Mouse (Mus musculus) erythroid progenitor cell, adult 5-6 weeks (primary cell): ENCODE results near the gene Olfr1122. TPM values are rescaled to one million over a fixed set of nuclear protein-coding genes. Genes with fewer than 3 reads are reported as not detected.
"Not testable (repeated sequence)": the region's sequence is repeated elsewhere in the genome, so short reads cannot be mapped to it uniquely, and the experiment has no call there.

Experiments
- ATAC-seq: replicated peaks from 2 replicates; pipeline ENCODE4 v1.8.0; 2016; ENCODE audit warnings: moderate number of reproducible peaks, mild to moderate bottlenecking, moderate TSS enrichment, inconsistent platforms; ENCODE audit not compliant: poor library complexity, low FRiP score, severe bottlenecking
- total RNA-seq, 2 experiments: library from RNA; stranded (forward) in 1 of 2; stranded (reverse) in 1 of 2; fragments of 150-400 nt in 1 of 2; fragments of 186-747, 209-891 nt in 1 of 2; gene quantifications; 2 replicates each; pipeline versions ENCODE4 v1.2.3 to v1.2.4; 2015 to 2017; ENCODE audit warnings: low replicate concordance in 2 of 2

Olfr1122 gene
- total RNA-seq (2015; ENCODE audit: low replicate concordance) (not detected in 2 replicates), total RNA-seq (2017; ENCODE audit: low replicate concordance) (not detected in 2 replicates)

DNA sequence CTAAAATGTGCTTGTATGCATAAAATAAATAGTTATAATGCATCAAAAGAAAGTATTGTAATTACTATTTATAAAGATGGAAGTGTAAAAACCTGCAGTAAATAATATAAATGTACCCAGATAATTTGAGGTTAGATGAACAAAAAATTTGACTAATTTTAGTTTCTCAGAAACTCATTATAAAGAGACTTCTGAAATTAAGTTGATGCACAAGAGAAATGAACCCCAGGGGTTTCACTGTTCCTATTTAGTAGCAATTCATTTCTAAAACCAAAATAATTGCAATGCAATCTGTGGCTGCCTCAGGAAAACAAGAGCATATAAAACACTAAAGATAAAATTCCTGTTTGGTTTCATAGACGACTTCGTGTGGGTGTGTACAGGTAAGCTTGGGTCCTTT, at the start of gene Olfr1122:
TSS of gene Olfr1122 (plus strand) at position 301 of the 400 bp plus-strand sequence.
- no peak for ATAC-seq

DNA sequence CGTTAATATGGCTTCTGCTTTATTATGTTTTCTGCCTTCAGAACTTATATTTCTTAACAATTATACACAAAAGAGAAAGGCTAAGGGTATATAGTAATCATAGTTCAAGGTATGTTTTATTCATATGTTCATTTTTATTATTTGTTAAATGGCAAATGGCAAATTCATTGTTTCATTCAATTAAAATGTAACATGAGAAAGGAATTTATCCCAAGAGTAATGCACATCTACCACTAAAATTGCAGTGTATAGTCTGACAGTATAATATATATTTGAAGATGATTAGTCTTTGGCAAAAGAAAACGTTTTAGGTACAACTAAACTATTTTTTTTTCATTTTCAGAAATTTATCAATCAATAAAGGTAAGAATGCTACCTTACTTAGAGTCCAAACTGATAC, 31.1 kb upstream of the Olfr1122 start, which contains the start of gene Olfr1120:
TSS of gene Olfr1120 (plus strand) at position 301 of the 400 bp plus-strand sequence.
- ATAC-seq, result no peak

DNA sequence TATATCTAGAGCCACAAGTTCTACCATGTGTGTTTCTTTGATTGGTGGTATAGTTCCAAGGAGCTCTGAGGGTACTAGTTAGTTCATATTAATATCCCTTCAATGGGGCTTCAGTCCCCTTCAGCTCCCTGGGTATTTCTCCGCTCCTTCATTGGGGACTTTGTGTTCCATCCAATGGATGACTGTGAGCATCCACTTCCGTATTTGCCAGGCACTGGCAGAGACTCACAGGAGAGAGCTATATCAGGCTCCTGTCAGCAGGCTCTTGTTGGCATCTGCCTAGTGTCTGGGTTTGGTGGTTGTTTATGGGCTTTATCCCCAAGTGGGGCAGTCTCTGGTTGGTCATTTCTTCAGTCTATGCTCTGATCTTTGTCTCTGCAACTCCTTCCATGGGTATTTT, 25.5 kb upstream of the Olfr1122 start:
- ATAC-seq, result not testable (repeated sequence)

DNA sequence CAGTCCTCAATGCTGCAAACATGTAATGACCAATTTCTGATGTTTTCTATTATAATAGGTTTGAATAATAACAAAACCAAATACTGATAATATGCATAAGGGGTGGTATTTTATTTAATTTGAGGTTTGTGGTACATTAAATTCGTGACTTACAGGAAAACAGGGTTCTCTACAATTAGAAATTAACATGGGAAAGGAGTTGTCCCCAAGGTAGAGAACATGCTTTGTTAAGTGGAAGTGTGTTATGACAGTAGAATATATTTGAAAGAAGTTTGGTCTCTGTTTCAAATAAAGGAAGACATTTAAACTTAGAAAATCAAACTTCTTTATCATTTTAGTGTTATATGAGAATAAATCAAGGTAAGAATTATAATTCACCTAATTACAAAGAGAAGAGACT, 16.1 kb upstream of the Olfr1122 start, which contains the start of gene Olfr1121:
TSS of gene Olfr1121 (plus strand) at position 301 of the 400 bp plus-strand sequence.
- no peak for ATAC-seq

DNA sequence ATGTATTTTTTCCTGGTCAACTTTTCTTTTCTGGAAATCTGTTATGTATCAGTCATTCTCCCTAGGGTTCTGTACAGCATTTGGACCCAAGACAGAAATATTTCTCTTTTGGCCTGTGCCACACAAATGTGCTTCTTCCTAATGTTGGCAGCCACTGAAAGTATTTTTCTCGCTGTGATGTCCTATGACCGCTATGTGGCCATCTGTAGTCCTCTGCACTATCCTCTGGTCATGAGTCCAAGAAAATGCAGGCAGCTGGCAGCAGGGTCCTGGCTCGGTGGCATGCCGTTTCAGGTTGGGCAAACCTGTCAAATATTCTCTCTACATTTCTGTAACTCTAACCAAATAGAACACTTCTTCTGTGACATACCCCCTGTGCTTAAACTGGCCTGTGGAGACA, 13.9 kb upstream of the Olfr1122 start:
- ATAC-seq, result no peak

DNA sequence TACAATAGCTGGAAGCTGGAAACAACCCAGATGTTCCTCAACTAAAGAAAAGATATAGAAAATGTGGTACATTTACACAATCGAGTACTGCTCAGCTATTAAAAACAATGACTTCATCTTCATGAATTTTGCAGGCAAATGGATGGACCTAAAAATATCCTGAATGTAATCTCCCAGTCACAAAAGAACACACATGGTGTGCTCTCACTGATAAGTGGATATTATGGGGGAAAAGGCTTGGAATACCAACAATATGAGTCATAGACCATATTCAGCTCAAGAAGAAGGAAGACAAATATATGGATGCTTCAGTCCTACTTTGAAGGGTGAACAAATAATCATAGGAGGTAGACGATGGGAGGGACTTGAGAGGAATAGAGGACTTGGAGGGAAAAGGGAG, 1.7 kb upstream of the Olfr1122 start:
- ATAC-seq, result no peak

DNA sequence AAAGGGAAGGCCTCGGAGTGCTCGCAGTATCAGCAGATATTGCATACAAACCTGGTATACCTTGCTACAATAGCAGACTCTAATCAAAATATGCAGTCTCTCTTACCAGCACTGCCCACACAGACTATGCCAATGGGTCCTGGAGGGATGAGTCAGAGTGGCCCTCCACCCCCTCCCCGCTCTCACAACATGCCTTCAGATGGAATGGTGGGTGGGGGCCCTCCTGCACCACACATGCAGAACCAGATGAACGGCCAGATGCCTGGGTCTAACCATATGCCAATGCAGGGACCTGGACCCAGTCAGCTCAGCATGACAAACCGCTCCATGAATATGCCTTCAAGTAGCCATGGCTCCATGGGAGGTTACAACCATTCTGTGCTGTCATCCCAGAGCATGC, 8.0 kb downstream of the Olfr1122 start:
- ATAC-seq, result not testable (repeated sequence)

DNA sequence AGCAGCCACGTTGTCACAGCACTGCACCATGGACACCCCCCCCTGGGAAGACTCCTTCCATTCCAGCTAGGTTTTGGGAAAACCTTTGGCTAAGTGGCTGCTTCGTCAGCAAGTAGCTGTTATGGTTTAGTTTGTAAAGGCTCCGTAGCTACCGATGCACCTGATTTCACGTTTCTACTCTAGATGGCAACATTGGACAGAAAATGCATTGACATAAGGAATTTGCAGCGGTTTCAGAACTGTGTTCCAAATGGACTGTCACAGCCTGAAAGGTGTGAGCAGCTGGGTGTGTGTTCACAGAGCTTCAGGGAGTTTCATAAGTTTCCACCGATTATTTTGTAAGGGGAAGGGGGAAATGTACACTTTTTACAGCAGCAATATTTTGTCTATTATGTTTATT, 9.0 kb downstream of the Olfr1122 start:
- ATAC-seq, result not testable (repeated sequence)

DNA sequence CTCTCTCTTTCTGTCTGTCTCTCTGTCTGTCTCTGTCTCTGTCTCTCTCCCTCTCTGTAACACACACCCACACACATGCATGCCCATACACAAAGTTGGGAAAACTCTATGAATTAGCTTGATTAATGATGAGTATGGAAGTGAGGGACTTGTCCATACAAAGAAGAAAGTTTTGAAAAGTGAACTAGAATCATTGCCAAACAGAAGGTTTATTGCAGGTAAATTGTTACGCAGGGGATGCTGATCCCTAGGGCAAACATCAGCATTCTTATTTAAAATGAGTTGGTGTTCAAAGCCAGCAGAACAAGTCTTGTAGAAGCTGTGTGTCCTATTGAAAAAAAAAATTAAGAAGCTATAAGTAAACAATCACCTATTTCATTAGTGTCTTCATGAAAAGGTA, 30.7 kb downstream of the Olfr1122 start, which contains the start of gene Olfr1123:
TSS of gene Olfr1123 (plus strand) at position 301 of the 400 bp plus-strand sequence.
- ATAC-seq, result no peak

DNA sequence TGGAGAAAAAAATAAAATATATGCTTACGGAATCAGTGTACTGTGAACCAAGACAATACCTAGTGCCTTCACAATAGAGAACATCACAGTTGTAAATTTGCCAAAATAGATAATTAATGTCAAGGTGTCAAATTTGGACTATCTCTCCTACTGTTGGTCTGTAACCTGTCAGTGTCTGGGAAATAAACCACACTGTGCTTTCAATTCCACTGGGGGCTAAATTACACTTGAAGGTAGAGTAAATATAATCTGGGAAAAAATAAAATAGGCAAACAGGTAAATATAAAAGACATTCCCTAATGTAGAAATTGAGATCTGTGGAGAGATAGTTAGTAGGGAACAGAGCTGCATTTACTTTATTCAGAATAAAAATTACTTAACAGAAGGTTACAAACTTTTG, 44.3 kb downstream of the Olfr1122 start, which contains the start of gene Olfr1124:
TSS of gene Olfr1124 (plus strand) at position 301 of the 400 bp plus-strand sequence.
- ATAC-seq, result no peak

DNA sequence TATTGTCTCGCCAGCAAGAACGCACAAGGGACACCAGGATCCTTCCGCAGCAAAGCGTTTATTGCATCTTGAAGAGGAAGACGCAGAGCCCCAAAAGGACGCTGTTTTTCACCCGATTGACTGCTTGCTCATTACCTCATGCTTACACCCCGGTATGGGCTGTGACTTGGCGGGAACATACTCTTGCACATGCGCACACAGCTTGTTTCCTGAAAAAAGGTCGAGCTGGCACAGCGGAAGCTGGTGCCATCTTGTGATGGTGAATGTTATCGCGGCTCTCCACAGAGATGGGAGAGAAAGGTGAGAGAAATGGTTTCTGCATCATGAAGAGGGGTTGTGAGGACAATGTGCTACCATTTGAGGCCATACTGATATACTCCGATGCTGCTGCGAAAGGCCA, 52.1 kb downstream of the Olfr1122 start:
- ATAC-seq, result no peak

Other genes with a start within 250 kb of the Olfr1122 start
- gene Olfr1110, start 245.5 kb upstream of the Olfr1122 start, total RNA-seq (2015; ENCODE audit: low replicate concordance), result not detected in 2 replicates
- gene Olfr1110, start 245.5 kb upstream of the Olfr1122 start, total RNA-seq (2017; ENCODE audit: low replicate concordance), result not detected in 2 replicates
- gene Olfr1111, start 233.2 kb upstream of the Olfr1122 start, total RNA-seq (2015; ENCODE audit: low replicate concordance), result not detected in 2 replicates
- gene Olfr1111, start 233.2 kb upstream of the Olfr1122 start, total RNA-seq (2017; ENCODE audit: low replicate concordance), result not detected in 2 replicates
- not detected in 2 replicates for gene Olfr1112, start 198.1 kb upstream of the Olfr1122 start, total RNA-seq (2015; ENCODE audit: low replicate concordance)
- not detected in 2 replicates for gene Olfr1112, start 198.1 kb upstream of the Olfr1122 start, total RNA-seq (2017; ENCODE audit: low replicate concordance)
- gene Olfr1113, start 176.9 kb upstream of the Olfr1122 start, total RNA-seq (2015; ENCODE audit: low replicate concordance), result not detected in 2 replicates
- not detected in 2 replicates for gene Olfr1113, start 176.9 kb upstream of the Olfr1122 start, total RNA-seq (2017; ENCODE audit: low replicate concordance)
- not detected in 2 replicates for gene Olfr1115, start 137.8 kb upstream of the Olfr1122 start, total RNA-seq (2015; ENCODE audit: low replicate concordance)
- not detected in 2 replicates for gene Olfr1115, start 137.8 kb upstream of the Olfr1122 start, total RNA-seq (2017; ENCODE audit: low replicate concordance)
- not detected in 2 replicates for gene Olfr1116, start 118.3 kb upstream of the Olfr1122 start, total RNA-seq (2015; ENCODE audit: low replicate concordance)
- gene Olfr1116, start 118.3 kb upstream of the Olfr1122 start, total RNA-seq (2017; ENCODE audit: low replicate concordance), result not detected in 2 replicates
- gene Olfr1118, start 78.3 kb upstream of the Olfr1122 start, total RNA-seq (2015; ENCODE audit: low replicate concordance), result not detected in 2 replicates
- gene Olfr1118, start 78.3 kb upstream of the Olfr1122 start, total RNA-seq (2017; ENCODE audit: low replicate concordance), result not detected in 2 replicates
- gene Olfr1120, start 31.0 kb upstream of the Olfr1122 start, total RNA-seq (2015; ENCODE audit: low replicate concordance), result not detected in 2 replicates
- gene Olfr1120, start 31.0 kb upstream of the Olfr1122 start, total RNA-seq (2017; ENCODE audit: low replicate concordance), result not detected in 2 replicates
- not detected in 2 replicates for gene Olfr1121, start 16.0 kb upstream of the Olfr1122 start, total RNA-seq (2015; ENCODE audit: low replicate concordance)
- gene Olfr1121, start 16.0 kb upstream of the Olfr1122 start, total RNA-seq (2017; ENCODE audit: low replicate concordance), result not detected in 2 replicates
- gene Olfr1123, start 30.8 kb downstream of the Olfr1122 start, total RNA-seq (2015; ENCODE audit: low replicate concordance), result not detected in 2 replicates
- not detected in 2 replicates for gene Olfr1123, start 30.8 kb downstream of the Olfr1122 start, total RNA-seq (2017; ENCODE audit: low replicate concordance)
- not detected in 2 replicates for gene Olfr1124, start 44.4 kb downstream of the Olfr1122 start, total RNA-seq (2015; ENCODE audit: low replicate concordance)
- not detected in 2 replicates for gene Olfr1124, start 44.4 kb downstream of the Olfr1122 start, total RNA-seq (2017; ENCODE audit: low replicate concordance)
- gene Olfr1126, start 68.1 kb downstream of the Olfr1122 start, total RNA-seq (2015; ENCODE audit: low replicate concordance), result not detected in 2 replicates
- gene Olfr1126, start 68.1 kb downstream of the Olfr1122 start, total RNA-seq (2017; ENCODE audit: low replicate concordance), result not detected in 2 replicates
- gene Pramel7, start 111.2 kb downstream of the Olfr1122 start, total RNA-seq (2015; ENCODE audit: low replicate concordance), result not detected in 2 replicates
- not detected in 2 replicates for gene Pramel7, start 111.2 kb downstream of the Olfr1122 start, total RNA-seq (2017; ENCODE audit: low replicate concordance)
- gene Pramel6, start 120.7 kb downstream of the Olfr1122 start, total RNA-seq (2015; ENCODE audit: low replicate concordance), result not detected in 2 replicates
- gene Pramel6, start 120.7 kb downstream of the Olfr1122 start, total RNA-seq (2017; ENCODE audit: low replicate concordance), result not detected in 2 replicates
- gene Olfr153, start 145.9 kb downstream of the Olfr1122 start, total RNA-seq (2015; ENCODE audit: low replicate concordance), result not detected in 2 replicates
- not detected in 2 replicates for gene Olfr153, start 145.9 kb downstream of the Olfr1122 start, total RNA-seq (2017; ENCODE audit: low replicate concordance)
- not detected in 2 replicates for gene Olfr1128, start 159.7 kb downstream of the Olfr1122 start, total RNA-seq (2015; ENCODE audit: low replicate concordance)
- not detected in 2 replicates for gene Olfr1128, start 159.7 kb downstream of the Olfr1122 start, total RNA-seq (2017; ENCODE audit: low replicate concordance)
- not detected in 2 replicates for gene Olfr1129, start 188.1 kb downstream of the Olfr1122 start, total RNA-seq (2015; ENCODE audit: low replicate concordance)
- not detected in 2 replicates for gene Olfr1129, start 188.1 kb downstream of the Olfr1122 start, total RNA-seq (2017; ENCODE audit: low replicate concordance)
- not detected in 2 replicates for gene Olfr1130, start 220.4 kb downstream of the Olfr1122 start, total RNA-seq (2015; ENCODE audit: low replicate concordance)
- gene Olfr1130, start 220.4 kb downstream of the Olfr1122 start, total RNA-seq (2017; ENCODE audit: low replicate concordance), result not detected in 2 replicates
- not detected in 2 replicates for gene Olfr1131, start 241.3 kb downstream of the Olfr1122 start, total RNA-seq (2015; ENCODE audit: low replicate concordance)
- not detected in 2 replicates for gene Olfr1131, start 241.3 kb downstream of the Olfr1122 start, total RNA-seq (2017; ENCODE audit: low replicate concordance)